Mouse (Mus musculus) yolk sac, embryonic 10.5 days (tissue): Measurements from ENCODE around the gene Dmac2.
"Not testable (repeated sequence)": the region's sequence is repeated elsewhere in the genome, so short reads cannot be mapped to it uniquely, and the experiment has no call there.

Experiments
- DNase-seq: peaks from one replicate; pipeline ENCODE4 v3.0.0-alpha.2; 2017; ENCODE audit warnings: low spot score

Dmac2 gene

DNA sequence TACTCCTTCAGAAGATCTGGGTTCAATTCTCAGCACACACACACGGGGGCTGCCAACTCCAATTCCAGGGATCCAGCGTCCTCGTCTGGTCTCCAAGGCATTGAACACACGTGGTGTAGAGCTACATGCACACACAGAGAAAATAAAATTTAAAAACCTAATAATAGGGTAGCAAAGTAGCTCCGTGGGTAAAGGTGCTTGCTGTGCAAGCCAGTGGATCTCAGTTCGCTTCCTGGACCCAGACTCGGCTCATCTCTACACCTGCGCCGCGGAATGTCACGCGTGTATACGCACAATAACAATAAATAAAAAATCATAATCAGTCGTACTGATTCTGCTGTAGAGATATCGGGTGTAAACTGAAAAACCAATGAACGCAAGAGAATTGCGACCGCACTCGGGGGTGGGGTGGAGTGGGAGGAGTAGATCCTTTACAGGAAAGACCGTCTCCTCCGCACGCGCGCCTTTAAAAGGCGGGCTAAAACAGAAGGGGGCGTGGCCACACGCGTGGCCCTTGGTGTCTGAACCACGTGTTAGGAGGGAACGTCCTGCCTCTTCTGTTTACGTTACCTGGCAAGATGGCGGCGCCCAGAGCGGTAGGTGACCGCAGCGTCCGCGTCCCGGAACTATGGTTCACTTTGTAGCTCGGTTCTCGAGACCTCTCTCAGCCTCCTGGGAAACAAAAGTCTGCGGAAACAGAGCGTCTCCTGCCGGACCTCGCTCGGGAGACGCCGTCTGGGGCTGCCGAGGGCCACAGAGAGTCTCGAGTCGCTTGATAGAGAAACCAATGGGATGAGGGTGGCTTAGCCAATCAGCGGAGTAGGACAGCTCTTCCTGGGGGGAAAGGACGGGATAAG, at the start of gene Dmac2:
Gene Dmac2 (plus strand): TSS at position 550 of the 857 bp plus-strand sequence.
- peak; percentile 93 for DNase-seq

DNA sequence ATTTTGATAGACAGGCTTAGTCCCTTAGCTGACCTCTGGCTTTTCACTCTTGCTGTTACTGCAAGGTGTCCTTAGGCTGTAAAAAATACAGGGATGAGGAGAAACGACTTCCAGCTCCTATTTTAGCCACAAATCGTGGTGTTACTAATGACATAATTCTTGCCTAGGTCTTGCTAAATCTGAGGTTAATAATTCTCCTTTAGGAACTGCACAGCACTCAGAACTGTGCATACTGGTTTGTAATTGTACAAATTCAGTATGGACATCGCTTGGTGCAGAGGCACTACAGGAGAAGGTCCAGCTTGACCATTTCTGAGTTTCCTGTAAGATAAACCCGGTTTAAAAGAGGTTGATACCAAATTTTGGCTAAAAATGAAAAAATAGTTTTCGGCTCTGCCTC, 45.4 kb upstream of the Dmac2 start:
- DNase-seq, result not testable (repeated sequence)

DNA sequence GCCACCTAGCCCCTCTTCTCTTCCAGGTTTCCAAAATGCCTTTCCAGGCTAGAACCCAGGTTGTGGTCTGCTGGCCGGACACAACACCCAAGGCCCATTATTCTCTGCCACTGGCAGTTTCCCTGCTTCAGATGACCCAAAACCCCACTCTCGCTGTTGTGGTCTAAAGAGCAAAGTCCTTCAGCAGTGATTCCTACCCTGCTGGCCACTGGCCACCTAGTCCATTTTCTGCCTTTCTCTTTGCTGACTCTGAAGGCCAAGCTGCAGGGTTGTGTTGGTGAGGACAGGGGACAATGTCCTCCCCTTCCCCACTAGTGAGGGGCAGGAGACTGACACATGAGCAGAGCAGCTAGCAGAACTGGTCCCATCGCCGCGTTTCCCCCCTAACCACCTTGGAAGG, 44.1 kb upstream of the Dmac2 start:
- DNase-seq, result peak; percentile 56

DNA sequence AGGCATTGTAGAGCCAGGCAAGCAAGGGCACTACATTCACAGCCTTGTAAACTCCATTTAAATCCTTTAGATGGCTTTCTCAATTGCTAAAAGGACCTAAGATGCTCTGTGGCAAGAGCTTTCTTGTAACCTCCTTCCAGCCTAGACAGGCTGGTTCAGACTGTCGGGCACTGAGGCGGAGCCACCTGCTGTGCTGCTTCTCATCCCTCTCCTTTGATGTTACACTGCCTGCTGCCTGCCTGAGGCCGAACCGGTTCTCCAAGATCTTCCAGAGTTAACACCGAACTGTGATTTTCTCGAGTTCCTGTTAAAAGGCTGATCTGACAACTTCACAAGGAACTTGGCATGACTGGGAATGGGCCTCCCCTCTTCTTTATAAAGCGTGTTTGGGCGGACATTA, 43.3 kb upstream of the Dmac2 start:
- DNase-seq, result no peak

DNA sequence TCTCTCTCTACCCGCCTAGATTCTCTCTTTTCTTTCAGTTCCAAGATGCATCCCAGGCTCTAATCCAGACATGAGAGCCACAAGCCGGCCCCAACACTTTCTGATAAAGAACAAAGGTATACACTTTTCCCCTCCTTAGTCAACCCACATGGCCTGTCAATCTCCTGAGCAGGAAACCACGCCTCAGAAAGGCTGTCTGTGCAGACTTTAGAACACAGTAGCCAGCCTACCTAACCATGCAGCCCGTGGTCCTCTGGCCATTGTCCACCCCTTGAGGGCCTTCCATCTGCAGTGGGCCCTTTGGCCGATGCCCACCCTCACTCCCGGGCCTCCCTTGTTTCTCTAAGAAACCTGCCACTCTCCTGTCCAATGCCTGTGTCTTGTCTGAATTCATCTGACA, 42.9 kb upstream of the Dmac2 start:
- DNase-seq, result not testable (repeated sequence)

DNA sequence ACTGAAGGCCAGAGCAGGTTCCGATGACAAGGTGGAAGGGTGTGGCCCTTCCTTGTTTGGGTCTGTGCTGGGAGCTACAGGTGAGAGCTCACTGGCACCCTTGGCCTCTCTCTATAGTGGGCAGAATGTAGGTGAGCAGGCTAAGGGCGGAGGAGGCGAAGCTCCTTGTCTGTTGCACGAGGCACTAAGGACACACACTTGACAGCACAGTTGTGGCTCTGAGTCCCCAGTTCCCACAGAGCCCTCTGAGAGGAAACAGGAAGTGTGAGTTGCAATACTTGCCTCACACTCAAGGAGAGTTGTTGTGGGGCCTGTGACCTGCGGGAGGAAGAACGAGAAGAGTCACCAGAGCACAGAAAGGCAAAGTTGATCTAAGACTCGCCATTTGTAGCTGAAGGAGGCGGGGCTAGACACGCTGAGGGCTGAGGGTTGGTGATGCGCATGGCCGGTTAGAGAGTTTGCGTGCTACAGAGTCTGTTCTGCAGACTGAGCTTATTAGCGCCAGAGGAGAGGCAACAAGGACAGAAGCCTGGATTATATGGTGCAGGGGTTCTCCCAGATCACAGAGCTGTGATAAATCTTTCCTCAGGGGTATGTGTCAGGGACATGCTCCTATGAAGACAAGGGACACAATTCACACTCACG, 42.3 kb upstream of the Dmac2 start:
- not testable (repeated sequence) for DNase-seq

DNA sequence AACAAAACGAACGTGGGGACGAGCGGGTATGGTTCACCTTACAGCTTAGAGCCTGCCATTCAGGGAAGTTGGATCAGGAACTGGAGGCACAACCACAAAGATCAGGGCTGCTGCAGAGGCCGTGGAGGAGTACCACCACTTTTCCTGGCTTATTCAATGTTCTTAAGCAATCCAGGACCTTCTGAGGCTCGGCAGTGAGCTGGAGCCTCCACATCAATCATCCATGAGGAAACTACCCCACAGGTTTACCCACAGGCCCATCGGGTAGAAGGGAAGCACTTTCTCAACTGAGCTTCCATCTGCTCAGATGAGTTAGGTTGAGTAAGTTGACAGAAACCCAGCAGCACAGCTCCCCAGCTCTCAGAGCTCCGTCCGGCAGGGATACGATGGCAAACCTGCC, 39.8 kb upstream of the Dmac2 start:
- DNase-seq, result no peak

DNA sequence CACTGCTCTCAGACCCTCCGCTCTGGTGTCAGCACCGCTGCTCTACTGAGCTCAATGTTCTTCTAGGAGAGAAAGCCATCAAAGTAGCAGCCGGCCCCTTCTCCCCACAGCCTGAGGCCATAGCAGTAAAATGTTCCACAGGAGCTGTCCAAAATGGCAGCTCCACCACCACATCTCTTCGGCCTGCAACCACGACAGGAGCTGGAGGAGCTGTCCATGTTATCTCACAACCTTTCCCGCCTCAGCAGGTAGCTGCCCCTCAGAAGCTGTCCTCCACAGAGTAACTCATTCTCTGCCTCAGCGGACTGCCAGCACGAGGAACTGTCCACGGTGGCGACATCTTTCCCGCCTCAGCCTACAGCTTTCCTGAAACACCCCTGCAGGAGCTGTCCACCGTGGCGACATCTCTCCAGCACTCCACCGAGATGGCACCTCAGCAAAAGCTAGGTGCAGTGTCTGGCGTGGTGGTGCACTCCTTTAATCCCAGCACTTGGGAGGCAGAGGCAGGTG, 36.9 kb upstream of the Dmac2 start:
- peak; percentile 67 for DNase-seq

DNA sequence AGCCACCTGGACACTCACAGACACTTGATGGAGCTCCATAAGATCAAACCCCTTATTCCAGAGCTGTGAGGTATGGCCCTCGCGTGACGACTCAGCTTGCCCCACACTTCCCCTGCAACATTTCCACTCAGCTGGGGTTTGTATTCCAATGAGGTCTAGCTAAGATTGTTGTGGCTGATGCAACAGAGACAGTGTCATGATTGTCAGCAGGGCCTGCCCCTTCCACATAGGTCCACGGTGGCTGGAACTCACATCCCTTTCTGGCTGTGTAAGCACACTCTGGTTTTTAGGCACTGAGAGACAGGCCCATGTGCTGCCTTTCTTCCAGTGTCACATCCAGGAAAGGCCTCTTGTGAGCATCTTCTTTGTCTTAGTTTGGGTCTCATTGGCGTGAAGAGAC, 34.6 kb upstream of the Dmac2 start:
- DNase-seq, result no peak

DNA sequence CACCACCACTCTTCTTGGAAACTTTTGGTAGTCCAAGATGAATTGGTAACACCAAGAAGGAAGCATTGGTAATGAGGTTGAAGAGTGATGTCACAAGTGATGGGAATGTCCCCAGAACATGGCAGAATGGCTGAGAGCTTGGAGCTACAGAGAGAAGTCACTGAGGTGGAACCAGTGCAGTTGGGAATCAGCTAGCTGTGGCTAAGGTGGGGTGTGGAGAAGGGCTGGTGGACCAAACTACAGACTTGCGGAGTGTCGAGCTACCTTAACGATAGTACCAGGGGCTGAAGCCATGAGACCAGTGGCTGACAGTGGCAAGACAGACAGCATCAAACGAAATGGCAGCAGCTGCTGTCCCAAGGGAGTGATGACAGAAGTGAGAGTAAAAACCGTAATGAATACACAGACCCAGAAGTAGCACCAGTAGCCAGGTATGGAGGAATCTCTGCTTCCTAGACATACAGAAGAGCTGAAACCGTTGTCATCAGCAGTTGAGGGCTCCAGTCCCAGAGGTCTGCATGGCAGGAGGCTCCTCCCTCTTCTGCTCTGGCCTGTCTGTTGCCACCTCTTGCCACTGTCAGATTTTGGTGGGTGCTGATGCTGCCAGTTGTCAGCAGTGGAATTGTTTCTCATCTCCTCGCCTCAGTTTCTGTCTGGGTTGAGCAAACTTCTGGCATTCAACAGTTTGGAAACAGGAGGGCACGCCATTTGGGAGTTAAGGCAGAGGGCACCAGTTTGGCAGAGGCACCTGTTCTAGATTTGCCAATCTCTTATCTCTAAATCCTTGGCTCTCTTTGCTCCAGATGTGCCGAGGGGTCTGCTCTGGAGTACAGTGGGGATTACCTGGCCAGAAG, 33.6 kb upstream of the Dmac2 start:
- no peak for DNase-seq

DNA sequence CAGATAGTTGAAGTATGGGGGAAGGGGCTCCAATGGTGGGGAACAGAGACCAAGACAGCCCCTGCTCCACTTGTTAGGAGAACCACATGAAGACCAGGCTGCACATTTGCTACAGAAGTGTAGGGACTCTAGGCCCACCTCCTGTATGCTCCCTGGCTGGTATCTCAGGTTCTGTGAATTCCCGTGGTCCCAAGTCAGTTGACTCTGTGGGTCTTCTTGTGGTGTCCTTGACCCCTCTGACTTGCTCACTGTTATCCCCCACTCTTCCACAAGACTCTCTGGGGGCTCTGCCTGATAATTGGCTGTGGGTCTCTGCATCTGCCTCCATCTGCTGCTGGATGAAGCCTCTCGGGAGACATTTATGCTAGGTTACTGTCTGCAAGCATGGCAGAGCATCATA, 28.0 kb upstream of the Dmac2 start:
- no peak for DNase-seq

DNA sequence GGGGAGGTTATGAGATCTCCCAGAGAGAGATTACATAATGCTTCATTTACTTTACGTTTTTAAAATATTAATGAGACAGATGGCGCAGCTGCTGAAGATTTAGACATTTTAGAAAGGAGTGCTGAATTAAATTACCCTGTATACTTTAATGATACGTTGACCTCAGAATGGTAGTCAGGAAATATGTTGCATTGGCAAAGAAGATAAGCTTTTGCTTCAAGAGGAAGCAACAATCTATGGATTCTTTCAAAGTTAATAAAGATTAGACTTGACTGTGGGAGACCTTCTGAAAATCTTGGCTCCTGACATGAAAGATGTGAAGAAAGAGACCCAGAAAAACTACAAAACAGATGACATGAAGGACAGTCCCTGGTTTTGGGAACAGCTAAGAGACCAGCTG, 25.4 kb upstream of the Dmac2 start:
- DNase-seq, result no peak

DNA sequence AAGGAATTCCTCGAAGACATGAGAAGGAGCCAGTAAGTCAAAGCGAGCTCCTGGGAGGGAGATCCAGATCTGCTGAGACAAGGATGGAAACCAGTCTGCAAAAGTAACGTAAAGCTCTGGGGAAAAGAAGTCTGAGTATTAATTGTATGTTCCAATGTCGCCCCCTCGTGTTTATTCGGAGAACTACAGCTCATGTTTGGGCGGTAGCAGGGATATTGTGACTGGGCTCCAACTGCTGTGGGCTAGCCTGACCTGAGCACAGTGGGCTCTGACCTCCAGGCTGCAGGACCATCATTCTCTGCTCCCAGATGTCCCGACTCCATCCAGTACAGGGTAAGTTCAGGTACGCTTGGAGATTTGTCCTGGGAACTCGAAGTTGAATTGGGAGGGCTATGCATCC, 19.6 kb upstream of the Dmac2 start:
- DNase-seq, result peak; percentile 60

DNA sequence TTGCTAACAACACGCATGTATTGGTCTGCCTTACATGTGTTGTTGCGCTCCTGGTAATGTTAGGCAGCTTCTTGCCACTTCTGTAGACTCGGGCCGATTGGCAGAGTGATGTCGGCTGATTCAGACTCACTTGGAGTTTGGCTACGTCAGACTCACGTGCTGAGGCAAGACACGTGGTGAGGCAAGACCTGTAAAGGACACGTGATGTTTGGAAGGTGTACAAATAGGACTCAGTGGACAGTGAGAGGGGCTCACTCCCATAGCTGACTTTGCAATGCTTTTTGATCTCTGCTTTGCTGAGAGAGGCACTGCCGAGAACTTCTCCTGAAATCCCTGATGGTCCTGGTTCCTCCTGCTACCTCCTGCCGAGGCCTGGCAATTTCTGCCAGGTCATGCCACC, 18.5 kb upstream of the Dmac2 start:
- DNase-seq, result no peak

DNA sequence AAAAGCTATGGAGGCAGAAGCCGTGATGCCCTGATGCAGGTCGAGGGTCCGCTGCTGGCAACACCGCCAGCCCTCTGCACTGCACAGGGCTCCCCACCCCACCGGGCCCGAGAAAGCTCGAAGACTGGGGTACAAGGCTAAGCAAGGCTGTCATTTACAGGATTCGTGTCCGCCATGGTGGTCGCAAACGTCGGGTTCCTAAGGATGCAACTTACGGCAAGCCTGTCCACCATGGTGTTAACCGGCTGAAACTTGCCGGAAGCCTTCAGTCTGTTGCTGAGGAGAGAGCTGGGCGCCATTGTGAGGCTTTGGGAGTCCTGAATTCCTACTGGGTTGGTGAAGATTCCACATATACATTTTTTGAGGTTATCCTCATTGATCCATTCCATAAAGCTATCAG, 17.9 kb upstream of the Dmac2 start:
- no peak for DNase-seq

DNA sequence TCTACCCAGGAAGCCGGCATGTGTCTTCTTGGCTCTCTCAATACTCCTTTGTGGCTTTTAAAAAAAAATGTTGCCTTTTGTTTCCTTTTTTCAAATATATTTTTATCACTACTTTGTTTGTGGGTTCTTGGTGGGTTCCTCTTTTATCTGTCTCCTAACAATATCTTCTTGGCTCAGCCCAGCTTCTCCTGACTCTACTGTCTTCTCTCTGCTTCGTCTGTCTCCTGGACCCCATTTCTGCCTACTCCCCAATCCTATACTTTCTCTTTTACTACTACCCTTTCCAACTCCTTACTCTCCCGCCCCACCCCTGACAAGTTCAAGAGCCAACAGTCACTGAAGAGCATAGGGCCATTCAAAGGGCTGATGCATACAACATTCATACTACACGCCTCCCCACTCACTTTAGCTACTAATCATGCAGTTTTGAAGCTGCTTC, 12.6 kb upstream of the Dmac2 start:
- DNase-seq, result no peak

DNA sequence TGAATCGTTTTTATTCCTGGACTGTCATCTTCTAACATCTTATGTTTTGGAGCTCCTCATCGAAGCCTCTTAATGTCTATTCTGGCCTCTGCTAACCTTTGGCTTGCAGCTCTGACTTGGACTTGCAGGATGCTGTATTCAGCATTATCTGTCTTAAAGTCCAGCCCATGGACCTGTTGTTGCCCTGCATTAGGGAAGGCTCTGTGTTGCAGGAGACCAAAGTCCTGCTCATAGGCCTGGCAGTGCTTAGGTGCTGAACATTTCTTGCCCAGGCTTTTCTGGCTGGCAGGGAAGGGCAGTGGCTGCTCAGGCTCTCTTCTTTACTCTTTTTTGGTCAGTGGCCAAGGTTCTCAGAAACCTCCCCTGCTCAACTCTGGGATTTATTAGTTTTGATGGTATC, 12.0 kb upstream of the Dmac2 start:
- DNase-seq, result peak; percentile 32

DNA sequence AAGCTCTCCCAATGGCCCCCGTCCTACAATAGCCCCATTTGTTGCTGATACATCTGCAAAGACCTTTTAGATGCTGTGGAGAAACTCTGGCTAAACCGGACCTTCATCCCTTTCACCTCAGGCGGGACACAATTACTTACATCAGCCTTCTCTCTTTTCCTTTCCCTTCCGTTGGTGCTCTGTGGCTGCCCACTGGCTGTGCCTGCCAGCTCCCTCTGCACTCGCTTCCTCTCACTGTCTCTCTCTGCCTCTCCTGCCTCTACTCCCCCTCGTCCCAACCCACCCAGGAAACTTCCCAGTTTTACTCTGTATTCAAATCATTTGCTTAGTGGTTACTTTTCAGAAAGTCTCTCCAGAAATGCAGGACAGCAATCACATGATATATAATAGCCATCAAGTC, 9.2 kb upstream of the Dmac2 start:
- no peak for DNase-seq

DNA sequence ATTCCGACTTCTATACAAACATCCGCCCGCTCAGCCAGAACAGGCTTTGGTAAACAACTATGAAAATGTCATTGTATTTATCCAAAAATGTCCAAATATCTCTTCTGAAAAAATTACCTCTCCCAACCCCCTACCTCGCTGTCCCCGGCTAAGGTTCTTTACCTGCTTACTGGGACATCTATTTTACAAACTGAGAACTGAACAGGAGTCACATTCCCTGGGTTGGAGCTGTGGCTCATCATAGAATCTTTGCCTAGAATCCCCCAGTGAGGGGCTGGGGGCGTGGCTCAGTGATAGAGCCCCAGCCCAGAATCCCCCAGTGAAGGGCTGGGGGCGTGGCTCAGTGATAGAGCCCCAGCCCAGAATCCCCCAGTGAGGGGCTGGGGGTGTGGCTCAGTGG, 7.7 kb upstream of the Dmac2 start:
- no peak for DNase-seq

DNA sequence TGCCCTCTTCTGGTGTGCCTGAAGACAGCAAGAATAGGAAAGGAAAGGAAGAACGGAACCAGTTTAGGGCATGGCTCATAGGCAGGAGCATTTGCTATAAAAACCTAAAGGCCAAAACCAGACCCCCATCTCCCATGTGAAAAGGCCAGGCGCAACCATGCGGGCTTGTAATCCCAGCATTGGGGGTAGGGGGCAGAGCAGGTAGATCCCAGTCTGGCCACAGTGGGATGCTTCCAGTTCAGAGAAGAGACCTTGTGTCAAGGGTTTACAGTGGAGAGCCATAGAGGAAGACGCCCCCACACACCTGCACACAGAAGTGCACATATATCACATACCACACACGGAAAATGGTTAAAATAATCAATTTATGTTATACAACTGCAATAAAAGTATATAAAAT, 5.1 kb upstream of the Dmac2 start:
- no peak for DNase-seq

DNA sequence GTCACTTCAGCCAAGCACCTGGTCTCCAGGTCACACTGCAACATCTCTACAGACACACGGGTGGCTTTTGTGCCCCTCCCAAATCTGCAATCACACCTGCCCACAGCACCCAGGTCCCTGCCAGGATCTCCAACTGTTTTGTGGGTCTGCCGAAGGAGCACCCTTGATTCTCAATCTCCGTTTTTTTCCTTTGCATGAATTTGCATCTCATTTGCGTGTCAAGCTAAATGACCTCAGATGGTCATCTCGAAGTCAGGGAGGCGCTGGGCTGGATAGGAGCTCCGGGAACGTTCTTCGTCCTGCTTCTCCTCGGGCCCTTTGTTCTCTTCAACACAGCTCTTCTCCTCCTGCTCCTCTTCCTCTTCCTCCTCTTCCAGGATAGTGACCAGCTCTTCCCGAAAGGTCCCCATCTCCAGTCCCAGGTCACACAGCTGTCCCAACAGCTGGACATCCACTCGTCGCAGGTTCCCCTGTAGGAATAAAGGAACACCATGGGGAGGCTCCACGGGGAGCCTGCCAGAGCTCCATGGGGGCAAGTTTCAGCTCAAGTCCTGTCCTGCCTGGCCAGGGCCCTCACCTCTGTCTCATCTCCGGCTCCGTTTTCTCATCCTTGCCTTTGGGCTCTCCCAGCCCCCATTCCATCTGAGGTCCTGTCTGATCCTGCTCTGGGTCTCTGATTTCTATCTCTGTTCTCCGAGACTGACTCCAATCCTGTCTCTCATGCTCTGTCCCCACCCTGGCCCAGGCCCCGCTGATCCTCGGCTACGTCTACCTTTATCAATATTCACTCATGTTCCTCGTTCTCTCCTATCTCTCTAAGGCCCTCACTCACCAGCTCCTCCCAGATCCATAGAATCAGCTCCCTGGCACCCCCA, 4.1 kb upstream of the Dmac2 start:
- no peak for DNase-seq

DNA sequence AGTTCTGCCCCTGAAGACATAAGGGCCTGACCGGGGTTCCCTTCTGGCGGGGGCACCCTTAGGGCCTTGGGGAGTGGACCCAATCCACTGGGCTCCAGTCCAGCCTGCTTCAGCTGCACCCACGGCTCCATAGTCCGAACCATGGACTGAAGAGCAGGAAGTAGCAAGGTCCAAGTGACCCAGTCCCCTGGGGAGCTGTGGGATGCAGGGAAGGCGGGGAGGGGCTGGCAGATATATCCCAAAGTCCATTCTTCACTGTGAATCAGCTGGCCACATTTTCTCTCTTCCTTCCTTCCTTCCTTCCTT, 3.6 kb upstream of the Dmac2 start, which contains the start of gene Erich4:
Gene Erich4 (minus strand): TSS at position 187 of the 306 bp plus-strand sequence.
- DNase-seq, result peak; percentile 67
